Mouse (Mus musculus): ENCODE results near the gene Triml2. TPM values are rescaled to one million over a fixed set of nuclear protein-coding genes. Genes with fewer than 3 reads are reported as not detected.

Gene Triml2
- polyA plus RNA-seq, 1 experiment = not detected

DNA sequence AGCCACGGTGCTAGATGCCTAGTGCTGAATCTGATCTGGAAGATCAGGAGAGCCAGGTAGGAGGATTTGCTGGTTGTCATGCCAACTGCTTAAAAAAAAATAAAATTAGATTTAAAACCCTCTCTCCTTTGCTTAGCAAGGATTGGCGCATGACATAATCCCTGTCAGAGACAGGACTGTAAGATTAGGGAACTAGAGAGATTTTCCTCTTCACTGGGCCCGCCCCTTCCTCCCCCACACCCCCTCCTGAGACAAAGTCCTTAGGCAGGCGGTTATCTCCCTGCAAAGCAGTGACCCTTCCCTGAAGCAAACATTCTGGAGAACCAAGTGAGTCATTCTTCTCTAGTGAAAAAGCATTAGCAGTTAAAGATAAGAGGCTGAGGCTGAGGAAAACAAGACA is 1.2 kb upstream of the Triml2 start:
- Histone ChIP-seq H3K27ac (ENCODE audit: insufficient read depth, low read depth, low read length) (no peak overlapping the region), H3K4me1 (ENCODE audit: control insufficient read depth, insufficient read depth, low read length) (no peaks in the 10 kb centered on the region), H3K4me3 (ENCODE audit: insufficient read depth, low read depth, low read length) (no peak overlapping the region)
- TF ChIP-seq CTCF (IDR thresholded peaks at IDR 0.05; ENCODE audit: insufficient read depth, low read depth, low read length) = no peak
- WGBS = 49% methylated on average over 4 of the region's 4 CpGs

GRCm38 (mm10) chr8:43182281-43182680 is 1.9 kb downstream of the Triml2 start:
- H3K27ac ChIP-seq (ENCODE audit: insufficient read depth, low read depth, low read length) = no peak overlapping the region
- WGBS = 91% methylated on average over 2 of the region's 2 CpGs
- TF ChIP-seq POLR2A (IDR thresholded peaks at IDR 0.05; ENCODE audit: insufficient read depth, low read depth, low read length) (no peak), CTCF (IDR thresholded peaks at IDR 0.05; ENCODE audit: insufficient read depth, low read depth, low read length) (no peak)
- H3K4me3 ChIP-seq (ENCODE audit: insufficient read depth, low read depth, low read length) = no peak overlapping the region
- H3K4me1 ChIP-seq (ENCODE audit: control insufficient read depth, insufficient read depth, low read length) = no peaks in the 10 kb centered on the region

DNA sequence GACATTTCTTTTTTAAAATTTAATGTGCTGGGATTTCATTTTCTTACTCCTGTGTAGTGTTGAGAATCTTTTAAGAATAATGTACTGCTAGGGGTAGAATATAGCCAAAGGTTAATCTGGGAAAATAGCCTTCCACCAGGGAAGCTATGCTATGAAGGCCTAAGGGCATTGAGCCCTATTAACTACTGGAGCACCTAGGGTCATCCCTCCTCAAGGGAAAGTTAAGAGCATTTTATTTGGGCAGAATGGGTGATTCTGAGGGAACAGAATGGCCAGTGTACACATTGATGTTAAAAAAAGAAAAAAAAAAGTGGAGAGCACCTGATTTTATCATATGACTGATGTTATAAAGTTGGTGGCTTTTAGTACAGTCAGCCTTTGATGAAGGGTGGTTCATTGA is 35.2 kb downstream of the Triml2 start:
- H3K4me3 ChIP-seq (ENCODE audit: insufficient read depth, low read depth, low read length) = no peak overlapping the region
- H3K4me1 ChIP-seq (ENCODE audit: control insufficient read depth, insufficient read depth, low read length) = no peaks in the 10 kb centered on the region
- no peak overlapping the region for H3K27ac ChIP-seq (ENCODE audit: insufficient read depth, low read depth, low read length)
- TF ChIP-seq CTCF (IDR thresholded peaks at IDR 0.05; ENCODE audit: insufficient read depth, low read depth, low read length) = no peak
- no peak for TF ChIP-seq POLR2A (IDR thresholded peaks at IDR 0.05; ENCODE audit: insufficient read depth, low read depth, low read length)

- H3K4me3 ChIP-seq (ENCODE audit: insufficient read depth, low read depth, low read length) = no peak overlapping the region
- H3K27ac ChIP-seq (ENCODE audit: insufficient read depth, low read depth, low read length) = no peak overlapping the region
- 47% methylated on average over 3 of the region's 3 CpGs for WGBS
- no peak for TF ChIP-seq POLR2A (IDR thresholded peaks at IDR 0.05; ENCODE audit: insufficient read depth, low read depth, low read length)
- no peak for TF ChIP-seq CTCF (IDR thresholded peaks at IDR 0.05; ENCODE audit: insufficient read depth, low read depth, low read length)
- no peaks in the 10 kb centered on the region for H3K4me1 ChIP-seq (ENCODE audit: control insufficient read depth, insufficient read depth, low read length)
Observed at GRCm38 (mm10) chr8:43243326-43243725, 63.0 kb downstream of the Triml2 start.

Other genes starting within 250 kb of the Triml2 start
- gene Triml1, start 39.1 kb upstream of the Triml2 start, polyA plus RNA-seq (2012; ENCODE audit: insufficient read depth, insufficient read length, low replicate concordance, missing spikeins) = not detected in 2 replicates
- not detected in 2 replicates for gene Zfp42, start 126.4 kb downstream of the Triml2 start, polyA plus RNA-seq (2012; ENCODE audit: insufficient read depth, insufficient read length, low replicate concordance, missing spikeins)